Comparison of ENCODE assay signal across 8 mouse cellular contexts in the genomic region with DNA sequence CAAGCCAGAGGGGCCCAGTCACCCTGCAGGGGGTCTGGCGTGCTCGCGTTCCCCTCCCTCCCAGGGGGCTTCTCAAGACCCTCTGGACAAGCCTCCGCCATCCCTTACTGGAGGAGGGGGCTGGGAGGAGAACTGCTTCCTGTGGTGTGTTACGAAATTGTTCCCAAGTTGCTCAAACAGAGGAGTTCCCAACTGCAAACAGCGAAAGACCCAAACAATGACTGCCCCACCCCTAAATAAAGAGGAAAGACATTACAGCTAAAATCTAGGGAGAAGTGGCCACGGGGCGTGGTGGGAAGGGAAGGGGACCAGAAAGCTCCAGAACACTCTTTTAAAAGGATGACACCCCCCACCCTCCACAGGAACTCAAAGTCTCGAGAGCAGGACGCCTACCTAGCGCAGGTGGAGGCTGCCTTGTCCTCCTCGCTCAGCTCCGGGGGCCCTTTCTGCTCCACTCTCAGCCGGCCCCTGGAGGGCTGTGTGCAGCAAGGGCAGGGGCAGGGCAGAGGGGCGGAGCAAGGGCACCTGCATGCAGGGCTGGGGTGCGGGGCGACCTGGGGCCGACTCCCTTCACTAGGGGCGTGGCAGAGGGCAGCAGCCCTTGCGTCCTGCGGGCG. TPM values are rescaled to one million over a fixed set of nuclear protein-coding genes. Genes with fewer than 3 reads are reported as not detected.
DNase-seq lines count a peak whose midpoint lies in the region; ATAC-seq and TF ChIP-seq lines count a peak whose summit lies in the region.

No protein-coding gene starts in this region.

- no peak for TF ChIP-seq RAD21 in MEL (IDR thresholded peaks at IDR 0.05; ENCODE audit: low read depth, low read length)

- no peak overlapping the region for H3K27ac ChIP-seq in MEL (ENCODE audit: control insufficient read depth, low read depth, low read length)
- H3K27ac ChIP-seq in heart, embryonic 11.5 days (ENCODE audit: low read depth, low read length), result peak overlapping the region; percentile 79
- no peak overlapping the region for H3K27ac ChIP-seq in limb, embryonic 14.5 days (replicated peaks; ENCODE audit: low read depth, low read length)
- peak overlapping the region; percentile 50 for H3K27ac ChIP-seq in midbrain, embryonic 12.5 days (replicated peaks)
- H3K27ac ChIP-seq in thymus, adult 2 months (ENCODE audit: control insufficient read depth, insufficient read depth, low read length), result no peak overlapping the region

- no peaks in the 10 kb centered on the region for H3K27me3 ChIP-seq in MEL (ENCODE audit: control insufficient read depth in 1 of 2, insufficient read depth in 2 of 2, low read length in 2 of 2)
- H3K27me3 ChIP-seq in heart, embryonic 11.5 days (ENCODE audit: control insufficient read depth, insufficient read depth, low read length), result peaks cover 76% of the 10 kb centered on the region
- peaks cover 49% of the 10 kb centered on the region for H3K27me3 ChIP-seq in limb, embryonic 14.5 days (ENCODE audit: control insufficient read depth, insufficient read depth, low read length)
- H3K27me3 ChIP-seq in midbrain, embryonic 12.5 days, result peaks cover 92% of the 10 kb centered on the region
- H3K27me3 ChIP-seq in thymus, adult 2 months (ENCODE audit: control insufficient read depth, insufficient read depth, low read length), result peaks cover 20% of the 10 kb centered on the region

- TF ChIP-seq POLR2A in MEL (IDR thresholded peaks at IDR 0.05; ENCODE audit: control insufficient read depth in 1 of 2, insufficient read depth in 1 of 2, low read depth in 1 of 2, low read length in 2 of 2, poor library complexity in 1 of 2), result no peak
- no peak for TF ChIP-seq POLR2A in limb, embryonic 14.5 days (IDR thresholded peaks at IDR 0.05; ENCODE audit: borderline replicate concordance, extremely low read depth, insufficient read depth, insufficient read length)
- TF ChIP-seq POLR2A in thymus, adult 2 months (IDR thresholded peaks at IDR 0.05; ENCODE audit: control insufficient read depth, extremely low read depth, insufficient read depth, low read length, poor library complexity), result no peak

- peak; percentile 33 to 47 for DNase-seq in cerebellum, postnatal 25 days
- DNase-seq in cerebellum, adult 18-20 months, result no peak
- DNase-seq in MEL (ENCODE audit: low read depth, low spot score), result peak; percentile 44
- no peak for DNase-seq in limb, embryonic 14.5 days (ENCODE audit: low spot score)
- peak; percentile 41 for DNase-seq in thymus, adult 2 months
- DNase-seq in layer of hippocampus, postnatal 14 days (ENCODE audit: low spot score in 2 of 2), result no peak

- peak overlapping the region; percentile 57 for H3K4me2 ChIP-seq in heart, embryonic 11.5 days
- peak overlapping the region; percentile 26 for H3K4me2 ChIP-seq in limb, embryonic 14.5 days (replicated peaks; ENCODE audit: low read depth, low read length, severe bottlenecking)
- peak overlapping the region; percentile 26 for H3K4me2 ChIP-seq in midbrain, embryonic 12.5 days (replicated peaks)

- H3K79me2 ChIP-seq in MEL (ENCODE audit: control insufficient read depth, insufficient read depth, low read length, poor library complexity), result peaks cover 24% of the 10 kb centered on the region

- H3K4me3 ChIP-seq in MEL (ENCODE audit: control insufficient read depth in 1 of 2, insufficient read depth in 1 of 2, low read depth in 2 of 2, low read length in 2 of 2), result no peak overlapping the region
- H3K4me3 ChIP-seq in heart, embryonic 11.5 days (ENCODE audit: low read depth, low read length), result peak overlapping the region; percentile 51
- H3K4me3 ChIP-seq in limb, embryonic 14.5 days (replicated peaks; ENCODE audit: low read length), result peak overlapping the region; percentile 21
- H3K4me3 ChIP-seq in midbrain, embryonic 12.5 days, result peak overlapping the region; percentile 29
- no peak overlapping the region for H3K4me3 ChIP-seq in thymus, adult 2 months (ENCODE audit: control insufficient read depth, insufficient read depth, low read length)

- H3K9ac ChIP-seq in MEL (ENCODE audit: control insufficient read depth, low read depth, low read length, poor library complexity, severe bottlenecking), result no peak overlapping the region
- peak overlapping the region; percentile 72 for H3K9ac ChIP-seq in heart, embryonic 11.5 days (ENCODE audit: low read depth, low read length)
- H3K9ac ChIP-seq in limb, embryonic 14.5 days (ENCODE audit: low read depth, low read length, severe bottlenecking), result 0 out of 2 replicates have a peak overlapping the region, but pooled peaks have one; percentile 28
- H3K9ac ChIP-seq in midbrain, embryonic 12.5 days (replicated peaks), result peak overlapping the region; percentile 26; the same call in 1 of the 2 replicates

- H3K4me1 ChIP-seq in MEL (ENCODE audit: control insufficient read depth in 1 of 2, insufficient read depth in 2 of 2, low read length in 2 of 2), result peaks cover 0 to 9% of the 10 kb centered on the region in 2 experiments; a peak in 2 of 4 replicates
- peaks cover 50% of the 10 kb centered on the region for H3K4me1 ChIP-seq in heart, embryonic 11.5 days (ENCODE audit: control insufficient read depth, insufficient read depth, low read length)
- peaks cover 70% of the 10 kb centered on the region for H3K4me1 ChIP-seq in limb, embryonic 14.5 days (ENCODE audit: control insufficient read depth, insufficient read depth, low read length)
- H3K4me1 ChIP-seq in midbrain, embryonic 12.5 days, result peaks cover 71% of the 10 kb centered on the region
- H3K4me1 ChIP-seq in thymus, adult 2 months (replicated peaks; ENCODE audit: control insufficient read depth, insufficient read depth, low read length), result peaks cover 30% of the 10 kb centered on the region

- no peak for TF ChIP-seq EP300 in MEL (IDR thresholded peaks at IDR 0.05; ENCODE audit: low read depth in 1 of 2, low read length in 2 of 2)

- no peak for TF ChIP-seq CTCF in MEL (IDR thresholded peaks at IDR 0.05 in 2 of 3, conservative IDR thresholded peaks at IDR 0.05 in 1 of 3; ENCODE audit: control insufficient read depth in 1 of 3, insufficient read depth in 1 of 3, low read depth in 2 of 3, low read length in 3 of 3, poor library complexity in 1 of 3, severe bottlenecking in 1 of 3)
- 0 out of 2 replicates have a peak, but pooled peaks have one; percentile 12 for TF ChIP-seq CTCF in thymus, adult 2 months (IDR thresholded peaks at IDR 0.05; ENCODE audit: borderline replicate concordance, control insufficient read depth, extremely low read depth, insufficient read depth, low read length, poor library complexity)

- no peaks in the 10 kb centered on the region for H3K9me3 ChIP-seq in MEL (replicated peaks; ENCODE audit: insufficient read depth, low read length)
- no peaks in the 10 kb centered on the region for H3K9me3 ChIP-seq in heart, embryonic 11.5 days (replicated peaks; ENCODE audit: control insufficient read depth, low read length)
- no peaks in the 10 kb centered on the region for H3K9me3 ChIP-seq in limb, embryonic 14.5 days (ENCODE audit: control insufficient read depth, low read length)
- H3K9me3 ChIP-seq in midbrain, embryonic 12.5 days, result no peaks in the 10 kb centered on the region

- peak; percentile 70 for ATAC-seq in heart, embryonic 11.5 days (replicated peaks; ENCODE audit: insufficient number of reproducible peaks, low FRiP score, low TSS enrichment)
- no peak for ATAC-seq in limb, embryonic 14.5 days (ENCODE audit: low FRiP score, low read depth)
- no peak for ATAC-seq in midbrain, embryonic 12.5 days (ENCODE audit: low FRiP score, low read depth)

- WGBS in heart, embryonic 11.5 days (ENCODE audit: insufficient replicate concordance), result 3% methylated on average over 22 of the region's 22 CpGs
- WGBS in limb, embryonic 14.5 days, result 17% methylated on average over 22 of the region's 22 CpGs
- 2% methylated on average over 22 of the region's 22 CpGs for WGBS in midbrain, embryonic 12.5 days
- 6% methylated on average over 22 of the region's 22 CpGs for WGBS in thymus, adult 2 months

- H3K36me3 ChIP-seq in MEL (ENCODE audit: control insufficient read depth in 1 of 2, insufficient read depth in 2 of 2, low read length in 2 of 2), result peaks cover 0 to 8% of the 10 kb centered on the region in 2 experiments; a peak in 2 of 4 replicates
- no peaks in the 10 kb centered on the region for H3K36me3 ChIP-seq in heart, embryonic 11.5 days (ENCODE audit: control insufficient read depth, insufficient read depth, low read length)
- H3K36me3 ChIP-seq in limb, embryonic 14.5 days (ENCODE audit: control insufficient read depth, insufficient read depth, low read length), result peaks cover 59% of the 10 kb centered on the region
- no peaks in the 10 kb centered on the region for H3K36me3 ChIP-seq in midbrain, embryonic 12.5 days
- no peaks in the 10 kb centered on the region for H3K36me3 ChIP-seq in thymus, adult 2 months (ENCODE audit: control insufficient read depth, insufficient read depth, low read length)

RNA-seq across cellular contexts. Expression of a gene that starts 6.1 kb away (rescaled TPM):
- 75.5 and 88.7 TPM in 2 replicates for total RNA-seq in MEL (2012; rRNA removed)
- polyA plus RNA-seq in MEL (2012; ENCODE audit: insufficient read depth in 1 of 2, insufficient read length in 2 of 2, low read depth in 1 of 2, low replicate concordance in 2 of 2, missing spikeins in 1 of 2), result 100 to 1,000 TPM; 136 to 149 TPM
- 19.5 and 22.9 TPM in 2 replicates for polyA plus RNA-seq in heart, embryonic 11.5 days (2014; fragmentation: Nextera tagmentation; extraction: Ambion mirVana)
- 7.1 and 7.6 TPM in 2 replicates for polyA plus RNA-seq in limb, embryonic 14.5 days (2012; rRNA removed)
- polyA plus RNA-seq in limb, embryonic 14.5 days (2014; fragmentation: Nextera tagmentation; extraction: Ambion mirVana), result 5.6 and 6.2 TPM in 2 replicates
- 3.5 and 5.6 TPM in 2 replicates for polyA plus RNA-seq in midbrain, embryonic 12.5 days (2016; fragmentation: Nextera tagmentation; extraction: Ambion mirVana)
- polyA plus RNA-seq in thymus, adult 2 months (2012; rRNA removed), result 7.1 and 7.5 TPM in 2 replicates
- total RNA-seq in layer of hippocampus, postnatal 14 days (2021), result 1 to 10 TPM; 3.4 to 4.2 TPM

RNA-seq across cellular contexts. Expression of a gene that starts 15.4 kb away (rescaled TPM):
- 5.6 and 7.9 TPM in 2 replicates for total RNA-seq in MEL (2012; rRNA removed)
- polyA plus RNA-seq in MEL (2012; ENCODE audit: insufficient read depth in 1 of 2, insufficient read length in 2 of 2, low read depth in 1 of 2, low replicate concordance in 2 of 2, missing spikeins in 1 of 2), result 10 to 100 TPM in 1 of 2 experiments, not detected in 1; 17.1 TPM
- polyA plus RNA-seq in heart, embryonic 11.5 days (2014; fragmentation: Nextera tagmentation; extraction: Ambion mirVana), result 3.4 and 5.4 TPM in 2 replicates
- 4.3 and 4.8 TPM in 2 replicates for polyA plus RNA-seq in limb, embryonic 14.5 days (2012; rRNA removed)
- polyA plus RNA-seq in limb, embryonic 14.5 days (2014; fragmentation: Nextera tagmentation; extraction: Ambion mirVana), result 5.7 and 6.0 TPM in 2 replicates
- 2.0 and 2.4 TPM in 2 replicates for polyA plus RNA-seq in midbrain, embryonic 12.5 days (2016; fragmentation: Nextera tagmentation; extraction: Ambion mirVana)
- polyA plus RNA-seq in thymus, adult 2 months (2012; rRNA removed), result 1.8 and 2.6 TPM in 2 replicates
- not detected for total RNA-seq in layer of hippocampus, postnatal 14 days (2021)

RNA-seq across cellular contexts. Expression of a gene that starts 19.7 kb away (rescaled TPM):
- total RNA-seq in MEL (2012; rRNA removed), result 42.5 and 45.3 TPM in 2 replicates
- polyA plus RNA-seq in MEL (2012; ENCODE audit: insufficient read depth in 1 of 2, insufficient read length in 2 of 2, low read depth in 1 of 2, low replicate concordance in 2 of 2, missing spikeins in 1 of 2), result 100 to 1,000 TPM in 1 of 2 experiments, not detected in 1; 106 TPM
- polyA plus RNA-seq in heart, embryonic 11.5 days (2014; fragmentation: Nextera tagmentation; extraction: Ambion mirVana), result 19.1 and 19.6 TPM in 2 replicates
- 68.8 and 86.2 TPM in 2 replicates for polyA plus RNA-seq in limb, embryonic 14.5 days (2012; rRNA removed)
- polyA plus RNA-seq in limb, embryonic 14.5 days (2014; fragmentation: Nextera tagmentation; extraction: Ambion mirVana), result 18.5 and 19.8 TPM in 2 replicates
- polyA plus RNA-seq in midbrain, embryonic 12.5 days (2016; fragmentation: Nextera tagmentation; extraction: Ambion mirVana), result 20.8 and 25.0 TPM in 2 replicates
- 155 and 182 TPM in 2 replicates for polyA plus RNA-seq in thymus, adult 2 months (2012; rRNA removed)
- 10 to 100 TPM; 84.0 to 85.6 TPM for total RNA-seq in layer of hippocampus, postnatal 14 days (2021)

RNA-seq across cellular contexts. Expression of a gene that starts 21.3 kb away (rescaled TPM):
- 154 and 183 TPM in 2 replicates for total RNA-seq in MEL (2012; rRNA removed)
- 100 to 1,000 TPM in 1 of 2 experiments, not detected in 1; 221 TPM for polyA plus RNA-seq in MEL (2012; ENCODE audit: insufficient read depth in 1 of 2, insufficient read length in 2 of 2, low read depth in 1 of 2, low replicate concordance in 2 of 2, missing spikeins in 1 of 2)
- 49.7 and 51.6 TPM in 2 replicates for polyA plus RNA-seq in heart, embryonic 11.5 days (2014; fragmentation: Nextera tagmentation; extraction: Ambion mirVana)
- 144 and 158 TPM in 2 replicates for polyA plus RNA-seq in limb, embryonic 14.5 days (2012; rRNA removed)
- polyA plus RNA-seq in limb, embryonic 14.5 days (2014; fragmentation: Nextera tagmentation; extraction: Ambion mirVana), result 71.0 and 71.7 TPM in 2 replicates
- 53.6 and 58.8 TPM in 2 replicates for polyA plus RNA-seq in midbrain, embryonic 12.5 days (2016; fragmentation: Nextera tagmentation; extraction: Ambion mirVana)
- 169 and 181 TPM in 2 replicates for polyA plus RNA-seq in thymus, adult 2 months (2012; rRNA removed)
- 10 to 100 TPM; 82.9 to 97.3 TPM for total RNA-seq in layer of hippocampus, postnatal 14 days (2021)

RNA-seq across cellular contexts. Expression of a gene that starts 44.7 kb away (rescaled TPM):
- 22.5 and 24.4 TPM in 2 replicates for total RNA-seq in MEL (2012; rRNA removed)
- 100 to 1,000 TPM in 1 of 2 experiments, 10 to 100 TPM in 1; 37.7 to 258 TPM for polyA plus RNA-seq in MEL (2012; ENCODE audit: insufficient read depth in 1 of 2, insufficient read length in 2 of 2, low read depth in 1 of 2, low replicate concordance in 2 of 2, missing spikeins in 1 of 2)
- 52.3 and 55.9 TPM in 2 replicates for polyA plus RNA-seq in heart, embryonic 11.5 days (2014; fragmentation: Nextera tagmentation; extraction: Ambion mirVana)
- 33.3 and 38.2 TPM in 2 replicates for polyA plus RNA-seq in limb, embryonic 14.5 days (2012; rRNA removed)
- 66.0 and 70.1 TPM in 2 replicates for polyA plus RNA-seq in limb, embryonic 14.5 days (2014; fragmentation: Nextera tagmentation; extraction: Ambion mirVana)
- 47.1 and 47.4 TPM in 2 replicates for polyA plus RNA-seq in midbrain, embryonic 12.5 days (2016; fragmentation: Nextera tagmentation; extraction: Ambion mirVana)
- 29.2 and 33.7 TPM in 2 replicates for polyA plus RNA-seq in thymus, adult 2 months (2012; rRNA removed)
- total RNA-seq in layer of hippocampus, postnatal 14 days (2021), result 10 to 100 TPM in 1 of 2 experiments, 1 to 10 TPM in 1; 9.5 to 12.5 TPM

Comparison
In these comparisons a context has a peak if more than half of its experiments do, and no peak if none do; other contexts are left out.
1. DNase-seq: peak in cerebellum, postnatal 25 days (2 of 2), MEL (single experiment) and thymus, adult 2 months (single experiment); none in cerebellum, adult 18-20 months (0 of 2), limb, embryonic 14.5 days (single experiment) and layer of hippocampus, postnatal 14 days (0 of 2).
2. H3K27ac ChIP-seq: peak in heart, embryonic 11.5 days (single experiment) and midbrain, embryonic 12.5 days (single experiment); none in MEL (single experiment), limb, embryonic 14.5 days (single experiment) and thymus, adult 2 months (single experiment).
3. H3K4me3 ChIP-seq: peak in heart, embryonic 11.5 days (single experiment), limb, embryonic 14.5 days (single experiment) and midbrain, embryonic 12.5 days (single experiment); none in MEL (0 of 2) and thymus, adult 2 months (single experiment).
4. Peak in every context shown above with its lines, with median percentiles within 50 percentile points of each other: H3K4me2 ChIP-seq.